Mouse (Mus musculus): ENCODE results near the gene Parp12. TPM values are rescaled to one million over a fixed set of nuclear protein-coding genes. Genes with fewer than 3 reads are reported as not detected.

The Parp12 gene
- polyA plus RNA-seq, 1 experiment from 2014 or later, result 2.7 TPM

GRCm38 (mm10) chr6:39106812-39107211 is 11.3 kb downstream of the Parp12 start:
- H3K27me3 ChIP-seq, result no peaks in the 10 kb centered on the region
- no peak for ATAC-seq (ENCODE audit: low FRiP score)
- no peak overlapping the region for H3K4me2 ChIP-seq
- no peaks in the 10 kb centered on the region for H3K36me3 ChIP-seq
- H3K4me1 ChIP-seq (replicated peaks), result no peaks in the 10 kb centered on the region
- H3K9ac ChIP-seq, result no peak overlapping the region
- H3K9me3 ChIP-seq, result no peaks in the 10 kb centered on the region
- 63% methylated on average over 2 of the region's 2 CpGs for WGBS
- H3K4me3 ChIP-seq, result no peak overlapping the region
- no peak overlapping the region for H3K27ac ChIP-seq

DNA sequence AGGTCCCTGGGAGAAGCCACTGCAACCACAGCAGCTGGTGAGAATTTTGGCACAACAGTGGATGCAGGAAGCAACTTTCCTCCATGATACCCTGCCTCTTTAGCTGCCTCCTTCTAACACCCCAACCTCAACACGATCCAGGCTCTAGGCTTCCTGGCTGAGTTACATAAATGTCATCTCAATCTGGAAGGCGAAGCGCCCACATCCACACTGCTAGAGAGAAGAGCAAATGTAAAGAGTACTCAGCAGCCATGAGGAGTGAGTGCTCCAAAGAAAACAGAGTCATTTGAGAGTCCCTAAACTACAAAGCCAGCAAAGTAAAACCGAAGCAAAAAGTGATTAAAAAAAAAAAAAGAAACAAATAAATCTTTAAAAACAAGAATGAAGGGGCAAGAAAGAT is 13.5 kb downstream of the Parp12 start:
- WGBS, result 87% methylated on average over 4 of the region's 4 CpGs
- Histone ChIP-seq H3K4me1 (replicated peaks) (no peaks in the 10 kb centered on the region), H3K9me3 (no peaks in the 10 kb centered on the region), H3K4me2 (no peak overlapping the region), H3K27ac (no peak overlapping the region), H3K4me3 (no peak overlapping the region), H3K27me3 (no peaks in the 10 kb centered on the region), H3K36me3 (no peaks in the 10 kb centered on the region), H3K9ac (no peak overlapping the region)
- ATAC-seq (ENCODE audit: low FRiP score), result no peak

DNA sequence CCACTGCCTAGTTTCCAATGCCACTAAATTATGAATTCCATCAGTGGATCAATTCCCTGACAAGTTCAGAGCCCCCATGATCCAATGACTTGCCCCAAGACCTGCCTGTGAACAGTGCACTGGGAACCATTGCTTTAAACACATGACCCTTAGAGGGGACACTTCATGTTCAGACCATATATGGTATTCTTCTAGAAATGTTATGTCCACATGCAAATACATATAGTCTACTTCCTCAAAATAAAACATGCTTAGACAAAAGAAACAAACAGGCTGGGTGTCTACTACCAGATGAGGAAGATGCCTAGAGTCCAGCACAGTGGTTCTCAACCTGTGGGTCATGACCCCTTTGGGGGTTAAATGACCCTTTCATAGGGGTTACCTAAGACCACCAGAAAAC is 41.7 kb downstream of the Parp12 start:
- H3K9me3 ChIP-seq, result no peaks in the 10 kb centered on the region

DNA sequence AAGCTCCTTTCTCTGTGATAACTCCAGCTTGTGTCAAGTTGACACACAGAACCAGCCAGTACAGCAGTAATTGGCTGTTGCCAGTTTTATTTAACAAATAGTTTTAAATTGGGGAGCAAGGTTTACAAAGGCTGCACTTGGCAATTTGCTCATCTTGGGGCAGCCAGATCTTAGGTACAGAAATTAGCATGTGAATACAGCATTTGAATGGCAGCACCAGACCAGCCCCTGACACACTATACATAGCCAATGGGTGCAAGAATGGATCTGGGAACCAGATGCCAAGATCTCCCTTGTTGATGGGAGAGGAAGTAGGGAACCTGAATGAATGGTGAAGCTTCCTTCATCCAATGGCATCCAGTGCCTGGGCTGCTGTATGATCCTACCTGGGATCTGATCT is 44.0 kb downstream of the Parp12 start:
- H3K4me3 ChIP-seq, result no peak overlapping the region
- H3K27me3 ChIP-seq, result 0 out of 2 replicates have a peak, but pooled peaks cover 4% of the 10 kb centered on the region
- no peak overlapping the region for H3K4me2 ChIP-seq
- no peaks in the 10 kb centered on the region for H3K9me3 ChIP-seq
- H3K9ac ChIP-seq, result no peak overlapping the region
- no peak for ATAC-seq (ENCODE audit: low FRiP score)
- no peaks in the 10 kb centered on the region for H3K36me3 ChIP-seq
- H3K27ac ChIP-seq, result no peak overlapping the region
- peaks cover 10% of the 10 kb centered on the region for H3K4me1 ChIP-seq (replicated peaks)

More for the DNA sequence above, 41.7 kb downstream of the Parp12 start:
- Histone ChIP-seq H3K4me2 (no peak overlapping the region), H3K4me1 (replicated peaks) (peaks cover 10% of the 10 kb centered on the region), H3K9ac (no peak overlapping the region), H3K27me3 (no peaks in the 10 kb centered on the region), H3K4me3 (no peak overlapping the region), H3K36me3 (no peaks in the 10 kb centered on the region), H3K27ac (no peak overlapping the region)
- ATAC-seq (ENCODE audit: low FRiP score), result no peak

DNA sequence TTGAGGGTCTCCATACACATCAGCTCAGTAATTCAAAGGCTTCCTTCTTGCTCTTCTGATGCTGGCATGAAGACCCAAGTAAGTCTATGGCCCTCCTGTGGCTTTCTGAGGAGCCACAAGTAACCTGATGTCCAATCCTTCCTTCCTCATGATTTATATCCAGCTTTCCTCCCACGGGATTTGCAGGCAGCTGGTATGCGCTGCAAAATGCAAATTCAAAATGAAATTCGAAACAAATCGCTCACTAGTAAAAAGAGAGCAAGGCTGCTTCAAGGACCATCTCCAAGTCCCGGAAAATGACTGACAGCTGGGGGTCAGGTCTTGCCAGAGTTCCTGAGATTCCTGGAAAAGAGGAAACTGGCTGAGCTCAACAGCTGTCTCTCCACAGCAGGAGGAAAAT is 45.5 kb downstream of the Parp12 start:
- H3K4me1 ChIP-seq (replicated peaks), result peaks cover 10% of the 10 kb centered on the region
- no peak overlapping the region for H3K4me2 ChIP-seq
- H3K9ac ChIP-seq, result no peak overlapping the region
- H3K27ac ChIP-seq, result no peak overlapping the region
- WGBS, result 38% methylated on average over 5 of the region's 5 CpGs
- ATAC-seq (ENCODE audit: low FRiP score), result no peak
- H3K36me3 ChIP-seq, result no peaks in the 10 kb centered on the region
- no peaks in the 10 kb centered on the region for H3K9me3 ChIP-seq
- 0 out of 2 replicates have a peak, but pooled peaks cover 4% of the 10 kb centered on the region for H3K27me3 ChIP-seq
- no peak overlapping the region for H3K4me3 ChIP-seq

- H3K4me3 ChIP-seq, result no peak overlapping the region
- 0 out of 2 replicates have a peak overlapping the region, but pooled peaks have one; percentile 3 for H3K27ac ChIP-seq
- 0 out of 2 replicates have a peak, but pooled peaks cover 4% of the 10 kb centered on the region for H3K27me3 ChIP-seq
- WGBS, result 47% methylated on average over 12 of the region's 12 CpGs
- ATAC-seq (ENCODE audit: low FRiP score), result peak; percentile 81
- no peak overlapping the region for H3K4me2 ChIP-seq
- H3K4me1 ChIP-seq (replicated peaks), result peaks cover 5% of the 10 kb centered on the region; the same call in 1 of the 2 replicates
- no peaks in the 10 kb centered on the region for H3K36me3 ChIP-seq
- no peak overlapping the region for H3K9ac ChIP-seq
- no peaks in the 10 kb centered on the region for H3K9me3 ChIP-seq
These were observed 51.1 kb downstream of the Parp12 start for GRCm38 (mm10) chr6:39066935-39067578.

GRCm38 (mm10) chr6:39063541-39063940 is 54.6 kb downstream of the Parp12 start:
- WGBS, result 60% methylated on average over 2 of the region's 2 CpGs
- Histone ChIP-seq H3K27me3 (no peaks in the 10 kb centered on the region), H3K27ac (no peak overlapping the region), H3K9ac (no peak overlapping the region), H3K4me1 (replicated peaks) (peaks cover 17% of the 10 kb centered on the region), H3K36me3 (no peaks in the 10 kb centered on the region), H3K4me3 (no peak overlapping the region), H3K9me3 (no peaks in the 10 kb centered on the region), H3K4me2 (no peak overlapping the region)
- no peak for ATAC-seq (ENCODE audit: low FRiP score)

- Histone ChIP-seq H3K4me1 (replicated peaks) (peaks cover 12% of the 10 kb centered on the region), H3K9me3 (no peaks in the 10 kb centered on the region), H3K4me3 (no peak overlapping the region), H3K9ac (no peak overlapping the region), H3K36me3 (no peaks in the 10 kb centered on the region), H3K27me3 (no peaks in the 10 kb centered on the region), H3K27ac (peak overlapping the region; percentile 69), H3K4me2 (no peak overlapping the region)
- ATAC-seq (ENCODE audit: low FRiP score), result peak; percentile 52
- WGBS, result 22% methylated on average over 4 of the region's 4 CpGs
These were observed 57.0 kb downstream of the Parp12 start for GRCm38 (mm10) chr6:39061180-39061579.

DNA sequence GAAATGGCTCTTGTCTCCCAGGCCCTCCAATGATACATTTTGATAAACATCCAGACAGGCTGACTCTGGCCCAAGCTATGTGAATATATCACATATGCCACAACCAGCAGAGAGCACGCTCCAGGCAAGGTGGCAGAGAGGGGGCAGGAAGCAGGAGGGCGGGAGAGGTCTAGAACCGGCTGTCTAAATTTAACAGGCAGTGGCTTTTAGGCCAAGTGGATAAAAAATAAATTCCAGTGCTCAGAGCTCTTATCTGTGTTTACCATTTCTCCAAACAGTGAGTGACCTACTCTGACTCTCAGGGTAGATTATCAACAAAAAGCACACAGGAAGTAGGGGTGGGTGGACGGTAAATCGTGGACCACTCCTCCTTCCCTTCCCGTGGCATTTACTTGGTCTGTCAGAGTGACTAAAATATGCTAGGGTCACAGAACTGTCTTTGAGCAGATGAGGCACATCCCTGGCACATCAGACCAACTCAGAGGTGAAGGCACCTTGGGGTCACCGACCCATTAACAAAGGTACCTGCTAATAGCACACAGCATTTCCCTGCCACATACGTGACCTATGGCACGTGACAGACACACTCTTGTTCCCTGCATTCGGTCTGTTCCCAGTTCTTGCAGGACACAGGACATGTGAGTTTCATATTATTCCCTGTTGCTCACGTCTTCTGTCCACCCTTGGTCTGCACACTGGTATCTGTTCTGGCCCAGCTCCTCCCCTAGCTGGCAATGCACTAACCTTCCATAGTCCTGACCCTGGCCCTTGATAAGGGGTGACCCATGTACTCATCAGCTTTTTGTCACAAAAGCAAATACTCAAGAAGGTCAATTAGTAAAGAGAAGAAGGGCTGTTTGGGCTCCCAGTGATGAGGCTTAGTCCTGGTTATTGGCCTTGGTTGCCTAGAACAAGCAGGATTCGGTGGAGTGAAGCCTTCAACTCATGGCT is 58.3 kb downstream of the Parp12 start:
- 87% methylated on average over 12 of the region's 12 CpGs for WGBS
- Histone ChIP-seq H3K4me3 (no peak overlapping the region), H3K9ac (no peak overlapping the region), H3K27ac (no peak overlapping the region), H3K9me3 (no peaks in the 10 kb centered on the region), H3K4me2 (no peak overlapping the region), H3K4me1 (replicated peaks) (peaks cover 21% of the 10 kb centered on the region), H3K27me3 (no peaks in the 10 kb centered on the region), H3K36me3 (no peaks in the 10 kb centered on the region)
- ATAC-seq (ENCODE audit: low FRiP score), result no peak

DNA sequence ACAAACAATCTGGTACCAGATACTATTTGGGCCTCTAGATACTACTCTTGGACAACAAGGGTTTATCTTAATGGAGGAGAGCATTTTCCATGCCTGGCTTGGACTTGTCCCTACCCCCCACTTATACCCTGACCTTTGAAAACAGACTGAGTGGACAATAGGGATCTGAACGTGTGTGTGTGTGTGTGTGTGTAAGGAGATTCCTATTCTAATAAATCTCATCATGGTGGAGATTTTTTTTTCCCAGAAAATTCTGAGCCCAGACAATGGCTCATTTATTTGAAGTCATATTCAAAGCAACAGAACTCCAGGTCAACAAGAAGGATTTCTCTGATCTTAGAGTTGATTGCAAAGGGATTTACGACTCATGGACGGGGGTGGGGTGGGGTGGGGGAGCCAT is 59.2 kb downstream of the Parp12 start:
- Histone ChIP-seq H3K27ac (no peak overlapping the region), H3K9ac (no peak overlapping the region), H3K9me3 (no peaks in the 10 kb centered on the region), H3K27me3 (no peaks in the 10 kb centered on the region), H3K4me2 (no peak overlapping the region), H3K36me3 (no peaks in the 10 kb centered on the region), H3K4me3 (no peak overlapping the region), H3K4me1 (replicated peaks) (peaks cover 26% of the 10 kb centered on the region)
- ATAC-seq (ENCODE audit: low FRiP score), result no peak
- WGBS, result 72% methylated on average over 3 of the region's 3 CpGs

GRCm38 (mm10) chr6:39058389-39058788 is 59.8 kb downstream of the Parp12 start:
- Histone ChIP-seq H3K27ac (no peak overlapping the region), H3K4me3 (no peak overlapping the region), H3K27me3 (no peaks in the 10 kb centered on the region), H3K9me3 (no peaks in the 10 kb centered on the region), H3K9ac (no peak overlapping the region), H3K4me2 (no peak overlapping the region), H3K4me1 (replicated peaks) (peaks cover 26% of the 10 kb centered on the region), H3K36me3 (no peaks in the 10 kb centered on the region)
- 63% methylated on average over 3 of the region's 3 CpGs for WGBS
- no peak for ATAC-seq (ENCODE audit: low FRiP score)

DNA sequence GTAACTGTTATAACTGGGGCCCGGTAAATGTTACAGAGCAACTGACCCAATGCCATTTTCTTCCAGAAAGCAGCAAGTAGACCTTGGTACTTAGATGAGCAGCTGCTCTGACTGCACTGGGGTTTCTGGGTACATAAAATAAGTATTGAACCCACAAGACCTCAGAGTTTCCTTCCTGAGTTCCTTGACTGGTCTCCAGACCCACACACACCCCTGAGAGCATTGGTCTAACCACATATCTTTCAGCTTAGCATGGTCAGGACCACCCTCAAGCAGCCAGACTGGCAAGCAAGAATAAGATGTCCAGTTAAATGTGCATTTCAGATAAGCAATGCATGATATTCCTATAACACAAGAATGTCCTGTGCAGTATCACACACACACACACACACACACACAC is 61.0 kb downstream of the Parp12 start:
- ATAC-seq (ENCODE audit: low FRiP score), result no peak
- Histone ChIP-seq H3K4me2 (no peak overlapping the region), H3K27me3 (no peaks in the 10 kb centered on the region), H3K9ac (no peak overlapping the region), H3K36me3 (no peaks in the 10 kb centered on the region), H3K27ac (no peak overlapping the region), H3K4me3 (no peak overlapping the region), H3K9me3 (no peaks in the 10 kb centered on the region), H3K4me1 (replicated peaks) (peaks cover 26% of the 10 kb centered on the region)
- WGBS, result 95% methylated on average over 1 of the region's 1 CpGs
